Mouse (Mus musculus): ENCODE measurements around the gene Lax1. TPM values are rescaled to one million over a fixed set of nuclear protein-coding genes. Genes with fewer than 3 reads are reported as not detected.

Gene Lax1
- total and polyA plus RNA-seq, 3 experiments = 0.04 TPM; not detected in 2

DNA sequence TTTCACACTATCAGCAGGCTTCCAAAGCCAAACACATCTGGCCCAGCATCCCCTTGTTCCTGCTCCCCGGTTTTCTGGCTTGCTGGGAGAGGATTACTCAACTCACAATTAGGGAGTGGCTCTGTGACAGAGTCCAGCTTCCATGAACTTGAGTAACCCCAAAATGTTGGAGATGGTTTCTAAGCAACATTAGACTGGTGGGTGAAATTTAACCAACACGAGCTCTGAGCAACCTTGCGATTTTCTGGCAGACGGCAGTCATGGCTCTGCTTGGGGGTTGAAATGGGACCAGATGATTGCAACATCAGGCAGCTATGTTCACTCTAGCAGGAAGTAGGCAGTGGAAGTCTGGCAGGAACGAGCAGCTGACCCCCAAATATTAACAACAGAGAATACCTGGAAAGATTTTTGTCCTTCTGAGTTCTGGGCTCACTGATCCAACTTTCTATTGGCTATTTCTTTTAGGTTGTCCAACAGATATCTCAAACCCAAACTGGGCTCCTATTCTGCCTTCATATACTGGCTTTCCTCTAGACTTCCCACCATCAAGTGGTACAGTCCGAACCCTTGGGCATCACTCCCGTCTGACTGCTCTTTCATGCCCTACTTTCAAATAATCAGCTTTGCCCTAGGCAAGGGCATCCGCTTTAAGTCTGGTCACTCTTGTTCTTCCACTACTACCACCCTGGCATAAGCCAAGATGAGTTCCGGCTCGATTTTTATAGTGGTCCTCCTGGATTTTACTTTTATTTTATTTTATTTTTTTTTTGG is 4.0 kb downstream of the Lax1 start (continued):
- TF ChIP-seq MAFK (IDR thresholded peaks at IDR 0.05; ENCODE audit: borderline replicate concordance, low read depth, low read length) (no peak), CHD1 (IDR thresholded peaks at IDR 0.05; ENCODE audit: low read depth, low read length) (no peak), RAD21 (IDR thresholded peaks at IDR 0.05; ENCODE audit: low read depth, low read length) (no peak), ZC3H11A (IDR thresholded peaks at IDR 0.05; ENCODE audit: low read depth, low read length) (no peak)

DNA sequence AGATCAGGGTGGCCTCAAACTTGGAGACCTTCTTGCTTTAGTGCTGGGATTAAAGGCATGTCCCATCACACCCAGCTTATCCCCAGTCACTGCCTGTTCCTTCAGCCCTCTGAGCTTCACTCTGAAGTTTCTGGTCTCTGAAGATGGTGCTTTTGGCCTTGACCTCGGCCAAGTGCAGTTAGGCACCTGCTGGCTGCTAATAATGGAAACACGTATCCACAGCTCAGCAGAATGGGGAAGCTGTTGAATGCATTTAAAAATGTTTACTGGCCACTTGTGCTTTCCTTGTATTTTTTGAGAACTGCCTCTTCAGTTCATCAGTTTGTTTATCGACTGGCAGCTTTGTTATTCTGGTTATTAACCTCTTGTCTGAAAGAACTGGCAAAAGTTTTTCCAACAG is 18.1 kb downstream of the Lax1 start:
- no peak for DNase-seq (ENCODE audit: low read depth, low spot score)
- TF ChIP-seq ZMIZ1 (IDR thresholded peaks at IDR 0.05; ENCODE audit: low read depth, low read length) (no peak), MXI1 (IDR thresholded peaks at IDR 0.05; ENCODE audit: low read depth, low read length) (no peak), MYC (IDR thresholded peaks at IDR 0.05; ENCODE audit: low read depth, low read length) (no peak), JUND (IDR thresholded peaks at IDR 0.05; ENCODE audit: low read depth, low read length) (no peak), POLR2A (IDR thresholded peaks at IDR 0.05; ENCODE audit: control insufficient read depth in 1 of 2, insufficient read depth in 1 of 2, low read depth in 1 of 2, low read length in 2 of 2, poor library complexity in 1 of 2) (no peak), ELF1 (IDR thresholded peaks at IDR 0.05; ENCODE audit: low read depth, low read length) (no peak), EP300 (IDR thresholded peaks at IDR 0.05; ENCODE audit: low read depth in 1 of 2, low read length in 2 of 2) (no peak), ETS1 (IDR thresholded peaks at IDR 0.05; ENCODE audit: low read depth, low read length) (no peak), GABPA (IDR thresholded peaks at IDR 0.05; ENCODE audit: low read depth, low read length) (no peak), POLR2AphosphoS5 (IDR thresholded peaks at IDR 0.05; ENCODE audit: borderline replicate concordance, low read depth, low read length) (no peak), UBTF (IDR thresholded peaks at IDR 0.05; ENCODE audit: borderline replicate concordance, insufficient read depth, low read depth, low read length) (no peak), CHD2 (IDR thresholded peaks at IDR 0.05; ENCODE audit: low read length) (no peak), TAL1 (IDR thresholded peaks at IDR 0.05; ENCODE audit: low read length) (no peak), MAX (IDR thresholded peaks at IDR 0.05; ENCODE audit: low read length) (no peak)
- H3K4me1 ChIP-seq (ENCODE audit: control insufficient read depth in 1 of 2, insufficient read depth in 2 of 2, low read length in 2 of 2) = no peaks in the 10 kb centered on the region
- no peaks in the 10 kb centered on the region for H3K27me3 ChIP-seq (ENCODE audit: control insufficient read depth in 1 of 2, insufficient read depth in 2 of 2, low read length in 2 of 2)
- H3K4me3 ChIP-seq (ENCODE audit: control insufficient read depth in 1 of 2, insufficient read depth in 1 of 2, low read depth in 2 of 2, low read length in 2 of 2) = no peak overlapping the region
- H3K36me3 ChIP-seq (ENCODE audit: control insufficient read depth in 1 of 2, insufficient read depth in 2 of 2, low read length in 2 of 2) = no peaks in the 10 kb centered on the region
- H3K27ac ChIP-seq (ENCODE audit: control insufficient read depth, low read depth, low read length) = no peak overlapping the region
- no peaks in the 10 kb centered on the region for H3K9me3 ChIP-seq (replicated peaks; ENCODE audit: insufficient read depth, low read length)
- no peak overlapping the region for H3K9ac ChIP-seq (ENCODE audit: control insufficient read depth, low read depth, low read length, poor library complexity, severe bottlenecking)
- no peaks in the 10 kb centered on the region for H3K79me2 ChIP-seq (ENCODE audit: control insufficient read depth, insufficient read depth, low read length, poor library complexity)

GRCm38 (mm10) chr1:133671266-133671665 is 18.6 kb downstream of the Lax1 start:
- Histone ChIP-seq H3K27ac (ENCODE audit: control insufficient read depth, low read depth, low read length) (no peak overlapping the region), H3K36me3 (ENCODE audit: control insufficient read depth in 1 of 2, insufficient read depth in 2 of 2, low read length in 2 of 2) (no peaks in the 10 kb centered on the region), H3K4me1 (ENCODE audit: control insufficient read depth in 1 of 2, insufficient read depth in 2 of 2, low read length in 2 of 2) (no peaks in the 10 kb centered on the region), H3K9me3 (replicated peaks; ENCODE audit: insufficient read depth, low read length) (no peaks in the 10 kb centered on the region), H3K79me2 (ENCODE audit: control insufficient read depth, insufficient read depth, low read length, poor library complexity) (no peaks in the 10 kb centered on the region), H3K4me3 (ENCODE audit: control insufficient read depth in 1 of 2, insufficient read depth in 1 of 2, low read depth in 2 of 2, low read length in 2 of 2) (no peak overlapping the region), H3K27me3 (ENCODE audit: control insufficient read depth in 1 of 2, insufficient read depth in 2 of 2, low read length in 2 of 2) (no peaks in the 10 kb centered on the region), H3K9ac (ENCODE audit: control insufficient read depth, low read depth, low read length, poor library complexity, severe bottlenecking) (no peak overlapping the region)
- no peak for DNase-seq (ENCODE audit: low read depth, low spot score)
- no peak for TF ChIP-seq MEF2A (IDR thresholded peaks at IDR 0.05; ENCODE audit: extremely low read depth, insufficient replicate concordance, low read depth, low read length, poor library complexity, severe bottlenecking)
- no peak for TF ChIP-seq ETS1 (IDR thresholded peaks at IDR 0.05; ENCODE audit: low read depth, low read length)
- no peak for TF ChIP-seq ELF1 (IDR thresholded peaks at IDR 0.05; ENCODE audit: low read depth, low read length)
- no peak for TF ChIP-seq ZKSCAN1 (IDR thresholded peaks at IDR 0.05; ENCODE audit: low read depth, low read length)
- no peak for TF ChIP-seq MYB (IDR thresholded peaks at IDR 0.05; ENCODE audit: low read depth, low read length)
- no peak for TF ChIP-seq EP300 (IDR thresholded peaks at IDR 0.05; ENCODE audit: low read depth in 1 of 2, low read length in 2 of 2)
- no peak for TF ChIP-seq KAT2A (conservative IDR thresholded peaks at IDR 0.05; ENCODE audit: low read depth, low read length)
- no peak for TF ChIP-seq UBTF (IDR thresholded peaks at IDR 0.05; ENCODE audit: borderline replicate concordance, insufficient read depth, low read depth, low read length)
- no peak for TF ChIP-seq TBP (IDR thresholded peaks at IDR 0.05; ENCODE audit: low read depth, low read length)
- no peak for TF ChIP-seq E2F4 (IDR thresholded peaks at IDR 0.05; ENCODE audit: borderline replicate concordance, low read depth, low read length)
- TF ChIP-seq NELFE (IDR thresholded peaks at IDR 0.05; ENCODE audit: low read depth, low read length) = no peak
- TF ChIP-seq ZC3H11A (IDR thresholded peaks at IDR 0.05; ENCODE audit: low read depth, low read length) = no peak
- no peak for TF ChIP-seq GABPA (IDR thresholded peaks at IDR 0.05; ENCODE audit: low read depth, low read length)
- no peak for TF ChIP-seq GATA1 (IDR thresholded peaks at IDR 0.05; ENCODE audit: low read depth, low read length)
- no peak for TF ChIP-seq SIN3A (IDR thresholded peaks at IDR 0.05; ENCODE audit: low read length)
- TF ChIP-seq ZNF384 (IDR thresholded peaks at IDR 0.05; ENCODE audit: low read depth, low read length) = no peak
- no peak for TF ChIP-seq RAD21 (IDR thresholded peaks at IDR 0.05; ENCODE audit: low read depth, low read length)
- TF ChIP-seq MXI1 (IDR thresholded peaks at IDR 0.05; ENCODE audit: low read depth, low read length) = no peak
